Mouse (Mus musculus) effector memory CD4-positive, alpha-beta T cell, adult 5 months (primary cell): ENCODE data around the gene Mindy2. TPM values are rescaled to one million over a fixed set of nuclear protein-coding genes. Genes with fewer than 3 reads are reported as not detected.

Experiments used
- polyA plus RNA-seq: library from polyadenylated mRNA; unstranded; fragments of 100-300 nt; shearing (Covaris generic); gene quantifications from one replicate; pipeline ENCODE4 v1.2.1, GENCODE M21; 2017

Mindy2 gene
- polyA plus RNA-seq = 60.3 TPM

GRCm38 (mm10) chr9:70657013-70657967, at the start of gene Mindy2:
TSS of gene Mindy2 (minus strand) at chr9:70657174.

GRCm38 (mm10) chr9:70678682-70679131, 21.7 kb upstream of the Mindy2 start, which contains the start of gene Adam10:
TSS of gene Adam10 (plus strand) at chr9:70678997.

GRCm38 (mm10) chr9:70656130-70657007, 605 bp downstream of the Mindy2 start, which contains the start of gene Gm10642:
TSS of gene Gm10642 (plus strand) at chr9:70656251.

Other genes with a start within 250 kb of the Mindy2 start
- 0.65 TPM for gene Ccnb2, start 235.6 kb downstream of the Mindy2 start, polyA plus RNA-seq
- 48.4 TPM for gene Rnf111, start 153.4 kb downstream of the Mindy2 start, polyA plus RNA-seq
- gene Sltm, start 114.4 kb downstream of the Mindy2 start, polyA plus RNA-seq = 125 TPM
- gene Gm10642, start 923 bp downstream of the Mindy2 start, polyA plus RNA-seq = 1.3 TPM
- gene Adam10, start 21.8 kb upstream of the Mindy2 start, polyA plus RNA-seq = 65.9 TPM